28 mouse cellular contexts compared by ENCODE assay signal in genomic region chr5:84289429-84289977, GRCm38 (mm10).
"Had no signal": no experiment of that assay in that cellular context is flagged by ENCODE, and none has a peak within 500 bp of the region (broad histone marks: within the 10 kb centered on the region; RNA-seq: fewer than 3 reads in every experiment).

No protein-coding gene starts in this region.

- H3K4me3 ChIP-seq: embryonic facial prominence, embryonic 10.5 days; embryonic facial prominence, embryonic 12.5 days; embryonic facial prominence, embryonic 13.5 days; embryonic facial prominence, embryonic 15.5 days; erythroblast, embryonic 14.5 days; forebrain, embryonic 12.5 days; forebrain, embryonic 13.5 days; gastrocnemius, adult 2 months; heart, adult 2 months had no signal

- H3K27me3 ChIP-seq: embryonic facial prominence, embryonic 12.5 days; embryonic facial prominence, embryonic 13.5 days; embryonic facial prominence, embryonic 15.5 days; forebrain, embryonic 12.5 days; forebrain, embryonic 13.5 days had no signal

- H3K9me3 ChIP-seq: embryonic facial prominence, embryonic 10.5 days; embryonic facial prominence, embryonic 12.5 days; embryonic facial prominence, embryonic 13.5 days; embryonic facial prominence, embryonic 15.5 days; forebrain, embryonic 12.5 days had no signal

- DNase-seq: cerebellum, adult 18-20 months; cerebellum, adult 2 months; cerebellum, adult 8-10 months; cerebellum, adult 9-10 months; cerebellum, adult 9-11 months; cerebellum, postnatal 10 days; cerebellum, postnatal 14 days; cerebellum, postnatal 25 days; cerebellum, postnatal 36 days; embryo, embryonic 11 days; forebrain, postnatal 0 days; gastrocnemius, adult 2 months; gastrocnemius, postnatal 10 days; gastrocnemius, postnatal 14 days; gastrocnemius, postnatal 25 days; gastrocnemius, postnatal 36 days; heart, adult 11 months; heart, adult 18-20 months; heart, adult 2 months had no signal

- H3K27ac ChIP-seq: embryonic facial prominence, embryonic 10.5 days; embryonic facial prominence, embryonic 12.5 days; embryonic facial prominence, embryonic 13.5 days; embryonic facial prominence, embryonic 15.5 days; forebrain, embryonic 12.5 days; forebrain, embryonic 13.5 days; gastrocnemius, adult 2 months; heart, adult 2 months had no signal

- H3K36me3 ChIP-seq: embryonic facial prominence, embryonic 10.5 days; embryonic facial prominence, embryonic 12.5 days; embryonic facial prominence, embryonic 13.5 days; embryonic facial prominence, embryonic 15.5 days; forebrain, embryonic 12.5 days had no signal

- H3K9ac ChIP-seq: embryonic facial prominence, embryonic 12.5 days; embryonic facial prominence, embryonic 13.5 days; embryonic facial prominence, embryonic 15.5 days; forebrain, embryonic 12.5 days; forebrain, embryonic 13.5 days; forebrain, postnatal 0 days had no signal

- ATAC-seq: forebrain, embryonic 13.5 days; forebrain, embryonic 14.5 days; forebrain, embryonic 16.5 days; forebrain, postnatal 0 days had no signal

- H3K4me2 ChIP-seq: embryonic facial prominence, embryonic 12.5 days; embryonic facial prominence, embryonic 13.5 days; embryonic facial prominence, embryonic 15.5 days; forebrain, embryonic 12.5 days; forebrain, embryonic 13.5 days had no signal

- H3K4me1 ChIP-seq: embryonic facial prominence, embryonic 10.5 days; embryonic facial prominence, embryonic 12.5 days; embryonic facial prominence, embryonic 13.5 days; embryonic facial prominence, embryonic 15.5 days; forebrain, embryonic 12.5 days; forebrain, embryonic 13.5 days had no signal
